Mouse (Mus musculus): Measurements from ENCODE around the gene Samd4b. TPM values are rescaled to one million over a fixed set of nuclear protein-coding genes. Genes with fewer than 3 reads are reported as not detected.

The Samd4b gene
- polyA plus RNA-seq, 1 experiment from 2014 or later: 10.0 TPM

DNA sequence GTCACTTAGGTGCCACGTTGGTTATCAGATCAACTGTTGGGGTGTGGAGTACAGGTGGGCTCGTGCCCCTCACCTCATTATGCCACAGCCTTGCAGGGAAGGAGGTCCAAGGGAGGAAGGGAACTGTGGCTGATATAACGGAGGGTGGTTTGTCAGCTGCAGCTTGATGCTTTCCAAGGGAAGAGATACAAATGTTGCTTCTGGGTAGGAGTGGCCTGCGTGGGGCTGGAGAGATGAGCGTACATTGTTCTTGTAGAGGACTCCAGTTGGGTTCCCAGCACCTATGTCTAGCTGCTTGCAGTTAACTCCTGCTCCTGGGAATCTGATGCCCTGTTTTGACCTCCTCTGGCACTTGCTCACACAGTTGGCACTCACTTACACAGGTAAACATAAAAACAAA, 5.2 kb upstream of the Samd4b start:
- H3K27ac ChIP-seq: no peak overlapping the region
- no peak for ATAC-seq
- no peaks in the 10 kb centered on the region for H3K27me3 ChIP-seq (replicated peaks)
- H3K4me3 ChIP-seq: no peak overlapping the region
- H3K9ac ChIP-seq: no peak overlapping the region
- H3K9me3 ChIP-seq (replicated peaks): no peaks in the 10 kb centered on the region
- H3K4me2 ChIP-seq: no peak overlapping the region
- no peaks in the 10 kb centered on the region for H3K36me3 ChIP-seq
- WGBS (ENCODE audit: insufficient replicate concordance): 61% methylated on average over 5 of the region's 5 CpGs
- peaks cover 7% of the 10 kb centered on the region; the same call in 1 of the 2 replicates for H3K4me1 ChIP-seq

DNA sequence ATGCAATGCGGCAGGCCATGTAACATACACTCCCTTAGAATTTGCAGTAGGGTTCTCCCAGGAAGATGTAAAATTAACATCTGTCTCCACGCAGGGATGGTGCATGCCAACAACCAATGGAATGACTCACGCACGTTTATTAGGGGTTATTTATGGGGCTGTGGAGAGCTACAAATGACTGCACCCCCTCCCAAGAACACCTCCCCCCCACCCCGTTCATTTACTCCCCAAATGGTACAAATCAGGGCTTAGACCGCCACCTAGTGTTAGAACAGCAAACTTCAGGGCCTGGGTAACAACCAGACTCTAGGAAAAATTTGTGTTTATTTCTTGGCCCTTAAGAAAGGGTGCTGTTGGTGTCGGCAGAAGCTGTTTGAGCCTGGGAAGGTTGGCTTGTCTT, 3.7 kb upstream of the Samd4b start:
- Histone ChIP-seq H3K9ac (no peak overlapping the region), H3K36me3 (no peaks in the 10 kb centered on the region), H3K9me3 (replicated peaks) (no peaks in the 10 kb centered on the region), H3K4me2 (no peak overlapping the region), H3K27me3 (replicated peaks) (no peaks in the 10 kb centered on the region), H3K4me3 (no peak overlapping the region), H3K27ac (no peak overlapping the region), H3K4me1 (peaks cover 17% of the 10 kb centered on the region)
- no peak for ATAC-seq
- WGBS (ENCODE audit: insufficient replicate concordance): 28% methylated on average over 7 of the region's 7 CpGs

DNA sequence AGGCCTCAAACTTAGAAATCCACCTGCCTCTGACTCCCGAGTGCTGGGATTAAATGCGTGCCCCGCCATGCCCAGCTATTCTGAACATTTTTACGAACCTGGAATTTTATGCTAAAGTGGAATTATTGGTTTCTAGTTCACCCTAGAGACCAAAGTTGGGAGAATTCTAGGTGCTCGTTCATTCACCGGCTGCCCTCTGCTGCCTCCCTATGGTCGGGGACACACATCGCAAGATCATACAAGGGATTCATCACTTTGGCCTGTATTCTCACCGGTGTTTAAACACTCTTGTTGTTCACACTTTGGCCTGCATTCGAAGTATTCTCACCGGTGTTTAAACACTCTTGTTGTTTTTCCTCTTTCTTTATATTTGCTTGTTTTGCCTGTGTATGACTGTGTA, 3.1 kb upstream of the Samd4b start:
- Histone ChIP-seq H3K27me3 (replicated peaks) (no peaks in the 10 kb centered on the region), H3K27ac (no peak overlapping the region), H3K9me3 (replicated peaks) (no peaks in the 10 kb centered on the region), H3K4me2 (no peak overlapping the region), H3K36me3 (no peaks in the 10 kb centered on the region), H3K4me3 (no peak overlapping the region), H3K9ac (no peak overlapping the region; the same call in 1 of the 2 replicates), H3K4me1 (peaks cover 24% of the 10 kb centered on the region)
- ATAC-seq: no peak
- WGBS (ENCODE audit: insufficient replicate concordance): 7% methylated on average over 11 of the region's 11 CpGs

DNA sequence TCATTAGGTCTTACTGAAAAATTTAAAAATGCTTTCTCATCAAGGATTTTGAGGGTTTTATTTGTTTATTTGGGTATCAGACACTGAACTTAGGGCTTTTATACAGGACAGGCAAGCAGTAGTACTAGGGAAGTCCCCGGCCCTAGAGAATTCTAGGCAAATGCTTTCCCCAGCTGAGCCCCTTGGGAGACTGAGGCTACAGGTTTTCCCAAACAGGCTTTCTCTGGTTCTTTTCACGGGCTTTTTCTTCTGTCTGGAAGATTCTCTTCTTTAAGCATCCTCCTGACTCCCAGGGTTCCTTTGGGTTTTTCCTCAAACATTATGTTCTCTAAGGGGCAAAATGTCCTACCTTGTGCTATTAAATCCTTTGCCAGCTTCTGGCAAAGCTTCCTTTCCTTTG, 1.0 kb upstream of the Samd4b start:
- WGBS (ENCODE audit: insufficient replicate concordance): 64% methylated on average over 2 of the region's 2 CpGs
- no peak for ATAC-seq

DNA sequence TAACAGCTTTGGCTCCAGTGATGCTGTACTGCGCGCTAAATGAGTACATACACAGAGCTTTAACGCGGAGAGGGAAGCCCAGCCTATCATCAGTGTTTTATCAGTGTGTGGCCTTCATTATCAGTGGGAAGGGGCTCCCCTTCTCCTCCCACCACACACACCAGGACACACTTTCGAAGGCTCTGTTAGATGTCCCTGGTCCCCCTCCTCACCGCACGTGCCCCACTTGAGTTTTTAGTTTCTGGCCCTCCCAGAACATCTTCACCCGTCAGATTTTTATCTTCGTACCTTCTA, 720 bp downstream of the Samd4b start:
- Histone ChIP-seq H3K9ac (peak overlapping the region; percentile 83), H3K9me3 (replicated peaks) (no peaks in the 10 kb centered on the region), H3K27ac (peak overlapping the region; percentile 96), H3K4me3 (peak overlapping the region; percentile 81), H3K36me3 (peaks cover 13% of the 10 kb centered on the region), H3K27me3 (replicated peaks) (no peaks in the 10 kb centered on the region), H3K4me1 (peaks cover 62% of the 10 kb centered on the region), H3K4me2 (peak overlapping the region; percentile 81)
- 9% methylated on average over 9 of the region's 9 CpGs for WGBS (ENCODE audit: insufficient replicate concordance)
- ATAC-seq: peak; percentile 2

More for the DNA sequence above, 1.0 kb upstream of the Samd4b start:
- H3K27ac ChIP-seq: no peak overlapping the region
- peaks cover 13% of the 10 kb centered on the region for H3K36me3 ChIP-seq
- H3K9me3 ChIP-seq (replicated peaks): no peaks in the 10 kb centered on the region
- H3K4me1 ChIP-seq: peaks cover 44% of the 10 kb centered on the region
- no peak overlapping the region for H3K4me3 ChIP-seq
- no peak overlapping the region for H3K9ac ChIP-seq
- no peaks in the 10 kb centered on the region for H3K27me3 ChIP-seq (replicated peaks)
- peak overlapping the region; percentile 81; the same call in 1 of the 2 replicates for H3K4me2 ChIP-seq

DNA sequence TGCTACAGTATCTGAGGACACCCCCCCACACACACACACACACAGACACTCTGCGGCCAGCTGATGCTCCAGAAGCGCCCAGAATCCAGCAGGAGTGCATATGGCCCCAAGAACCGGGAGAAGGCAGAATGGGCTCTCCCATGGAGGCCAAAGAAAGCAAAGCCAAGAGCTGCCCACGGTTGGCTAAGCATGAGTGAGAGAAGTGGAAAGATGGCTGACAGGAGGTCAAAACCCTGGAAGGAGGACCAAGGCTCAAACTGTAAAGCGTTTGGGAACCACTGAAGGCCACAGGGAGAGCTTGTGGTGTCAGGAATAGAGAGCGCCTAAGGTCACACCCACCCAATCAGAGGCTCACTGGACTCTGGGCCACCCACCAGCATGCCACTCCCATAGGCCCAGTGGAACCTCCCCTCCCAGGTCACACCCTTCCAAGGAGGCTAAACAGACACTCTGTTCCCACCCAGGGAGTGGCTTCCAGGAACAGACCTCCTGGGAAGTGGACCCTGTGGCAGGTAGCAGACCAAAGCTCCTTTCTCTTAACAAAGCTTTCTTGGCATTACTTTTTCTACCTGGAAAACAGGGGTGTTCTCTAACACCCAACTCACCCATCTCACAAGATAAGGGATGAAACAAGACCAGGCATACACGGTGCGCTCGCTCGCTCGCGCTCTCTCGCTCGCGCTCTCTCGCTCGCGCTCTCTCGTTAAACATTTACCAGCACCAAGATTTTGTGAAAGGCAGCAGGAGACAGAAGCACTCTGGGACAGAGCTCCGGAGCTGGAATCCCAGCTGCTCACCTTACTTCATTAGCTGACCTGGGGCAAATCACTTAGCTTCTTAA, 1.3 kb downstream of the Samd4b start:
- no peaks in the 10 kb centered on the region for H3K27me3 ChIP-seq (replicated peaks)
- H3K36me3 ChIP-seq: peaks cover 13% of the 10 kb centered on the region
- ATAC-seq: peak; percentile 95
- 37% methylated on average over 20 of the region's 20 CpGs for WGBS (ENCODE audit: insufficient replicate concordance)
- peak overlapping the region; percentile 81 for H3K4me2 ChIP-seq
- no peaks in the 10 kb centered on the region for H3K9me3 ChIP-seq (replicated peaks)
- peak overlapping the region; percentile 96 for H3K27ac ChIP-seq
- H3K4me3 ChIP-seq: peak overlapping the region; percentile 81
- H3K4me1 ChIP-seq: peaks cover 67% of the 10 kb centered on the region
- peak overlapping the region; percentile 83 for H3K9ac ChIP-seq

DNA sequence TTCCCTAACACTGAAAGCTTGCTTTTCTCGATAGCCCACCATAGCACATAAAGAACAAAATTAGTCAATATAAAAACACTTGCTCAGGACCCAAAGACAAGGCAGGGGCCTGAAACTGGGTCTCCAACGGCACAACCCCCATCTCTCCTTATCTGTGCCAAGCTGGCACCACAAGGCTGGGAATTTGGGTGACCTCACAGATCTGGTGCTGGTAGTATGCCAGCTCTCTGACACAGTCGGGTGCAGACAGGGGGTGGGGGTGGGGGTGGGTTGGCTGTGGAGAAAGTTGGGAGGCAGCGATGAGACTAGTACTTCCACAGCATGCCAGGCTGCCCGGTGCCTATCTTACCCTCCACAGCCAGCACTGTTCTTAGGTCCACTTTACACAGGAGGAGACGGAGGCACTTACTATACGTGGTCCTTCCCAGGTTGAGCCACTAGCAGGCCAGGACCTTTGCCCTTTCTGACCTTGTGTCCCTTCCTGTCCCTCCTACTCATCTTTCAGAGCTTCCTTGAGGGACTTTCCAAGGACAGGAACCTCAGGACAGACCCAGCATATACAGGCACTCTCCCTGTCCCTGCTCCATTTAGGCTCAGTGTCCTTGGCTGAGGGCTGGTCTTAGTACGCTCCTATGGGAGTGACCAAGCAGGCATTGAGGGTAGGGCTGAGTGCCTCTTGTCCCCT, 2.1 kb downstream of the Samd4b start:
- Histone ChIP-seq H3K9me3 (replicated peaks) (no peaks in the 10 kb centered on the region), H3K36me3 (peaks cover 13% of the 10 kb centered on the region), H3K4me2 (peak overlapping the region; percentile 81), H3K4me3 (peak overlapping the region; percentile 81), H3K9ac (peak overlapping the region; percentile 67), H3K27me3 (replicated peaks) (no peaks in the 10 kb centered on the region), H3K4me1 (peaks cover 75% of the 10 kb centered on the region), H3K27ac (peak overlapping the region; percentile 96)
- 75% methylated on average over 8 of the region's 8 CpGs for WGBS (ENCODE audit: insufficient replicate concordance)
- ATAC-seq: 0 out of 2 replicates have a peak, but pooled peaks have one; percentile 5

DNA sequence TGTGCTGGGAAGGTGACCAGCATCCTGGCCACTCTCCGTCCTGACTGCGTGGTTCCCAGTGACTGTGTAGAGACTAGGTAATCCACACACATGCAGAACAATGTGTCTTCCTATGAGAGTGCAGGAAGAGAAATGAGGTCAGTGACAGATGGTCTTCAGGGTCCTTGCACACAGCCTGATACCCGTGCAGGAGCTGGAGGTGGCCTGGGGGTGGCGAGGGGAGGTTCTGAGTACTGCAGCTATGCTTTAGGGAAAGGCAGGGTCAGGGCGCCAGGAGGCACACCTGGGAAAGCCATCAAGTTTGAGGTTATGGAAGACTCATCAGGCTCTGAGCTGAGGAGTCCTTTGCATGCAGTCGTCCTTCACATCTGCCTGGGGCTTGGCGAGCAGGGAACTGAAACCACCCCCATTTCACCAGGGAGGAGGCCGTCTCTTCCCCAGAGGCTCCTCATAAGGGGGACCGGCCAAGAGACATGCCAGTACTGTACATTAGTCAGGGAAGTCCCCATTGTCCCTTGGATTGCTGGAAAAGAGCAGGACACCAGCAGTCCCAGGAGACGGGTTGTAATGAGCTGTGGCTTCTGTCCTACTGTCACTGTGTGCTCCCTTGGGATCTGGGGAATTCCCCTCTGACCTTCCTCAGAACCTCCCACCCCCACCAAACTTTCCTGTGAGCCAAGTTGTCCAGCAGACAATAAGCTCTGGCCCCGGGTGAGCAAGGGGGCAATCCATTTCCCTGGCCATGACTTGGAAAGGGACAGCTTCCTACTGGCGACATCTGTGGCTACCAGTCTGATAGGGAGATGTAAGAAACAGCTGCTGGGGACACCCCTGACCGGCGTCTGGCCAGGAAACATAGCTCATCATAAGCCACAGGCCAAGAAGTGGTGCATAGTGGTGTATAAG, 4.5 kb downstream of the Samd4b start:
- no peak overlapping the region for H3K9ac ChIP-seq
- no peak overlapping the region for H3K4me2 ChIP-seq

DNA sequence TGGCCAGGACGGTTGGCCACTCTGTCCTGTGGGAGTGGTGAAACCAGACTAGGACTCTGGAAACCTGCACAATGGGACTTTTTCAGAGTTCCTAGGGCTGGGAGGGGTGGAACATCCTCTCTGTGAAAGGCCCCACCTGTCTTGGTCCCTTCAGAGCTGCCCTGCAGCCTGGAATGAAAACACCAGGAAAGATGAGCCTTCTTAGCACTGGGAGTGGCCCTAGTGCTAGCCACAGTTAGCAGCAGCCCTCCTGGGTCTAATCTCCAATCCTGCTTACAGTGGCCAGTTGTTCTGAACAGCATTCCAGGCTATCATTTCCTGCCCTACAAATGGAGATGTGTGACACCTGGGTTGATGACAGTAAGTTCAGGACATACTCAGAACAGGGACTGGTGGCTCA, 6.1 kb downstream of the Samd4b start:
- H3K36me3 ChIP-seq: peaks cover 17% of the 10 kb centered on the region
- H3K9me3 ChIP-seq (replicated peaks): no peaks in the 10 kb centered on the region
- H3K27ac ChIP-seq: peak overlapping the region; percentile 36; the same call in 1 of the 2 replicates
- no peak overlapping the region for H3K4me3 ChIP-seq
- H3K4me1 ChIP-seq: peaks cover 97% of the 10 kb centered on the region
- H3K9ac ChIP-seq: peak overlapping the region; percentile 17; the same call in 1 of the 2 replicates
- H3K27me3 ChIP-seq (replicated peaks): no peaks in the 10 kb centered on the region
- 47% methylated on average over 1 of the region's 1 CpGs for whole genome bisulfite sequencing (ENCODE audit: insufficient replicate concordance)
- no peak for ATAC-seq
- no peak overlapping the region for H3K4me2 ChIP-seq

More for the DNA sequence above, 4.5 kb downstream of the Samd4b start:
- peaks cover 17% of the 10 kb centered on the region for H3K36me3 ChIP-seq
- no peak for ATAC-seq
- H3K27me3 ChIP-seq (replicated peaks): no peaks in the 10 kb centered on the region
- H3K4me3 ChIP-seq: no peak overlapping the region
- peaks cover 92% of the 10 kb centered on the region for H3K4me1 ChIP-seq
- 59% methylated on average over 14 of the region's 14 CpGs for WGBS (ENCODE audit: insufficient replicate concordance)
- H3K9me3 ChIP-seq (replicated peaks): no peaks in the 10 kb centered on the region
- H3K27ac ChIP-seq: no peak overlapping the region

DNA sequence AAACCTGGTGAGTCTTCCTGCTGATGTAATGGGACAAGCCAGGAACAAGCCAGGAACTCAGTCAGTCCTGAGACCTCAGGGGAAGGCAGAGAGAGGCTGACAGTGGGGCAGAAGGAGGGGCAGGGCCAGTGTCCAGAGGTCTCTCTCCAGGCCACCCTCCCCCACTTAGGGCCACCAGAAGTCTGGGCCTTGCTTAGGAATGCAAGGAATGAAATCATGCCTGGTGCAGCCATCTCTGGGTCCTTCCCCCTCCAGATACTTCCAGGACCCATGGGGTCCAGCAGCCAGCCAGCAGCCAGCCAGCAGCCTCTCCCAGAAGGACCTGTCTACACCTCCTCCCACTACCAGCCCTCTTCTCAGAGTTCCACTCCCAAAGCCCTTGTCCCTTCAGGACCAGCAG, 10.3 kb downstream of the Samd4b start:
- Histone ChIP-seq H3K4me2 (no peak overlapping the region), H3K27me3 (replicated peaks) (no peaks in the 10 kb centered on the region), H3K36me3 (0 out of 2 replicates have a peak, but pooled peaks cover 5% of the 10 kb centered on the region), H3K4me1 (peaks cover 97% of the 10 kb centered on the region), H3K9ac (no peak overlapping the region), H3K27ac (0 out of 2 replicates have a peak overlapping the region, but pooled peaks have one; percentile 11), H3K9me3 (replicated peaks) (no peaks in the 10 kb centered on the region), H3K4me3 (no peak overlapping the region)
- ATAC-seq: no peak

DNA sequence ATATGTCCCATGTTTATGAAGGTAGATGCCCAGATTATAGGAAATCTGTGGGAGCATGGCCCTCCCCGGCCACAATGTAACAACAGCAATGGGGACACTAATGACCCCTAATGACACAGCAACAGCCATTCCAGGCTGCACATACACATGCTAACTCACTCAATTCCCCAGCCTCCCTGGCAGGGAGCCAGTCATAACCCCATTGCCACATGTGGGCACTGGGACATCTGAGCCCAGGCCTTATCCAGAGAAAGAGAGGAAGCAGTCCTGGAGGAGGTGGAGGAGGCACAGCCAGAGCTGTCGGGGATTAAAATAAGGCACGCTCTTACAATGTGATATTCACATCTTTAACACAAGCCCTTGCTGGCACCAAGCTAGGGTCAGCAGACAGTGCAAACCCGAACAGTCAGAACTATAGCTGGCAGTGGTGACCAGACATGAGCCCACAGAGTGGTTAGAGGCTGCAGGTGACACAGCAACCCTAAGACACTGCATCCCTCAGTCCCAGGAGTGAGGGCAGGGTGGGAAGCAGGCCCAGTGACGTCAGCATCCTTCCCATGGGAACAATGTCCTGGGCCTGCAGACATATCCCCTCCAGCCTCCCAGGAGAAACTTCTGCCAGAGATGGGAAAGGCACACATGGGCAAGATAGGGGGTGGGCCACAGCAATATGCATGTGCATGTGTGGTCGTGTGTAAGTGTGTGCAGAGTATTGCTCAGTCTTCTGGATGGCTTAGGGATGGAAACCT, 11.1 kb downstream of the Samd4b start:
- H3K4me3 ChIP-seq: no peak overlapping the region
- no peak overlapping the region for H3K4me2 ChIP-seq
- H3K9ac ChIP-seq: no peak overlapping the region
- H3K27me3 ChIP-seq (replicated peaks): no peaks in the 10 kb centered on the region
- WGBS (ENCODE audit: insufficient replicate concordance): 82% methylated on average over 6 of the region's 6 CpGs
- ATAC-seq: no peak
- H3K27ac ChIP-seq: 0 out of 2 replicates have a peak overlapping the region, but pooled peaks have one; percentile 11
- peaks cover 97% of the 10 kb centered on the region for H3K4me1 ChIP-seq
- 0 out of 2 replicates have a peak, but pooled peaks cover 5% of the 10 kb centered on the region for H3K36me3 ChIP-seq
- H3K9me3 ChIP-seq (replicated peaks): no peaks in the 10 kb centered on the region
